Mouse (Mus musculus) liver, embryonic 11.5 days (tissue): ENCODE data around the gene Kmt2b. TPM values are rescaled to one million over a fixed set of nuclear protein-coding genes. Genes with fewer than 3 reads are reported as not detected.

Experiments used
- ATAC-seq: fragments of 200-750 bp; cut with Nextera tagmentation; replicated peaks from 2 replicates; pipeline ENCODE4 v1.8.0; 2017; ENCODE audit warnings: moderate number of reproducible peaks, mild to moderate bottlenecking, moderate TSS enrichment, moderate library complexity; ENCODE audit not compliant: low FRiP score
- DNase-seq: peaks from one replicate; pipeline ENCODE4 v3.0.0-alpha.2; 2017; ENCODE audit warnings: low spot score
- H3K27ac ChIP-seq: fragments of 300-500 bp; sonication (generic); 2 replicates; pipeline ENCODE4 v1.5.1; 2014; ENCODE audit warnings: mild to moderate bottlenecking, low read depth, low read length, control low read depth
- H3K27me3 ChIP-seq: fragments of 300-500 bp; sonication (generic); replicated peaks from 2 replicates; pipeline ENCODE4 v1.6.1; 2014; ENCODE audit warnings: low read length, mixed read lengths; ENCODE audit not compliant: control insufficient read depth, insufficient read depth
- H3K36me3 ChIP-seq: fragments of 300-500 bp; sonication (generic); 2 replicates; pipeline ENCODE4 v1.6.1; 2014; ENCODE audit warnings: mild to moderate bottlenecking, low read length, moderate library complexity, mixed read lengths; ENCODE audit not compliant: control insufficient read depth, insufficient read depth
- H3K4me1 ChIP-seq: fragments of 300-500 bp; sonication (generic); replicated peaks from 2 replicates; pipeline ENCODE4 v1.6.1; 2014; ENCODE audit warnings: low read length, mixed read lengths; ENCODE audit not compliant: control insufficient read depth, insufficient read depth
- H3K4me2 ChIP-seq: fragments of 300-500 bp; sonication (generic); 2 replicates; pipeline ENCODE4 v1.6.1; 2014; ENCODE audit warnings: mild to moderate bottlenecking, control low read depth, moderate library complexity
- H3K4me3 ChIP-seq: fragments of 300-500 bp; sonication (generic); 2 replicates; pipeline ENCODE4 v1.5.1; 2014; ENCODE audit warnings: low read depth, low read length, control low read depth
- H3K9ac ChIP-seq: fragments of 300-500 bp; sonication (generic); 2 replicates; pipeline ENCODE4 v1.6.1; 2014; ENCODE audit warnings: low read depth, low read length, control low read depth
- H3K9me3 ChIP-seq: fragments of 300-500 bp; sonication (generic); 2 replicates; pipeline ENCODE4 v1.6.1; 2016; ENCODE audit warnings: low read length, inconsistent platforms, mixed read lengths; ENCODE audit not compliant: control insufficient read depth
- WGBS: fragments of 180-500 bp; shearing (Covaris S2); extraction: QIAGEN DNeasy Blood & Tissue Kit; methylation state at CpG from one replicate; pipeline ENCODE4 v1.1.7; 2014; 5-methylcytosine and 5-hydroxymethylcytosine counted together
- polyA plus RNA-seq: library from polyadenylated mRNA; unstranded; fragments of >200 nt; fragmentation: Nextera tagmentation; extraction: Ambion mirVana; gene quantifications from 2 replicates; pipeline ENCODE4 v1.2.1, GENCODE M21; 2014

Gene Kmt2b
- polyA plus RNA-seq, 1 experiment from 2014 or later: 11.4 TPM

GRCm38 (mm10) chr7:30586455-30587020, 2.0 kb downstream of the Kmt2b start:
- no peaks in the 10 kb centered on the region for H3K9me3 ChIP-seq
- no peak overlapping the region for H3K9ac ChIP-seq

GRCm38 (mm10) chr7:30585170-30585569, 3.4 kb downstream of the Kmt2b start:
- no peaks in the 10 kb centered on the region for H3K27me3 ChIP-seq
- WGBS: 94% methylated on average over 7 of the region's 7 CpGs
- no peak for DNase-seq
- H3K36me3 ChIP-seq: peaks cover 48% of the 10 kb centered on the region
- H3K4me3 ChIP-seq: no peak overlapping the region
- no peaks in the 10 kb centered on the region for H3K9me3 ChIP-seq
- ATAC-seq: no peak
- H3K4me1 ChIP-seq: peaks cover 11% of the 10 kb centered on the region
- H3K4me2 ChIP-seq: no peak overlapping the region
- H3K27ac ChIP-seq: no peak overlapping the region
- H3K9ac ChIP-seq: no peak overlapping the region

More at GRCm38 (mm10) chr7:30586455-30587020, 2.0 kb downstream of the Kmt2b start:
- WGBS: 90% methylated on average over 28 of the region's 28 CpGs
- Histone ChIP-seq H3K4me1 (peaks cover 11% of the 10 kb centered on the region), H3K36me3 (peaks cover 36% of the 10 kb centered on the region), H3K4me2 (peak overlapping the region; percentile 83), H3K27me3 (no peaks in the 10 kb centered on the region), H3K4me3 (peak overlapping the region; percentile 96; the same call in 1 of the 2 replicates), H3K27ac (no peak overlapping the region)
- no peak for DNase-seq
- ATAC-seq: no peak

DNA sequence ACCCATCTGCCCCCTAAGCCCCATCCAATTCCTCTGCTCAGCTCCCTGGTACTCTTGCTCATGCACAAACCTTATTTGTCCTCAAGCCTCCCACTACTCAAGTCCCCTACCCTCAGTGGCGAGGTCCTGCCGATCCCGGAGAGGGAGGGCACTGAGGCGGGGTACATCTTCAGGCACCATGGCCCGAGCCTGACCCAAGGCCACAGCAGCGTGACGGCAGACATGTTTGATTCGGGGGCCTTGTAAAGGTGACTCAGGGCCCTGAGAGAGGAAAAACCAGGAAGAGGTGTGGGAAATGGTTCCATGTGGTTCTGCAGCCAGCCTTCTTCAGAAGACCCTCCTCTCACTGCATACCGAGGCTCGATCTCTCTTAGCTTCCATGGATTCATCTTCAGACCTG, 4.2 kb downstream of the Kmt2b start:
- ATAC-seq (no peak), DNase-seq (no peak)
- Histone ChIP-seq H3K9me3 (no peaks in the 10 kb centered on the region), H3K4me3 (no peak overlapping the region), H3K4me2 (no peak overlapping the region), H3K27ac (no peak overlapping the region), H3K27me3 (no peaks in the 10 kb centered on the region), H3K9ac (no peak overlapping the region), H3K36me3 (peaks cover 56% of the 10 kb centered on the region), H3K4me1 (peaks cover 5% of the 10 kb centered on the region)
- 95% methylated on average over 10 of the region's 10 CpGs for WGBS

DNA sequence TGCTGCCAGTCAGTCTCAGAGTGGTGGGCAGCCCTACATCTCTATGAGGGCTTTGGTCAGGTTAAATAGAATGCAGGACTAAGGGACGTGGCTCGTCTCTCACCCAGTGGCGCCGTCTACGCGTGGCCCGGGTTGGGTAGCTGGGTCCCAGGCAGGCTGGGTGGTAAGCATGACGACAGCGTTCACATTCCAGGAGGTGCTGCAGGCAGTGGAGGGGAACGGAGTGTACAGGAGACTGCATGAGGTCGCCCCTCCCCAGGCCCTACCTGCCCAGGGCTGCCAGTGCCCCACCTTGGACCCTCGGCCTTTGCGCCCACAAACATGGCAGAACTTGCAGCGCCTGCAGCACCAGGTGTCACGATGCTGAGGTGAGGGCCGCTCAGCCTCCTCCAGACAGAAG, 7.0 kb downstream of the Kmt2b start:
- H3K4me3 ChIP-seq: no peak overlapping the region
- DNase-seq: no peak
- no peak overlapping the region for H3K27ac ChIP-seq
- H3K27me3 ChIP-seq: no peaks in the 10 kb centered on the region
- peaks cover 76% of the 10 kb centered on the region for H3K36me3 ChIP-seq
- no peaks in the 10 kb centered on the region for H3K9me3 ChIP-seq
- H3K9ac ChIP-seq: no peak overlapping the region
- H3K4me1 ChIP-seq: no peaks in the 10 kb centered on the region
- H3K4me2 ChIP-seq: no peak overlapping the region
- no peak for ATAC-seq
- WGBS: 94% methylated on average over 16 of the region's 16 CpGs

DNA sequence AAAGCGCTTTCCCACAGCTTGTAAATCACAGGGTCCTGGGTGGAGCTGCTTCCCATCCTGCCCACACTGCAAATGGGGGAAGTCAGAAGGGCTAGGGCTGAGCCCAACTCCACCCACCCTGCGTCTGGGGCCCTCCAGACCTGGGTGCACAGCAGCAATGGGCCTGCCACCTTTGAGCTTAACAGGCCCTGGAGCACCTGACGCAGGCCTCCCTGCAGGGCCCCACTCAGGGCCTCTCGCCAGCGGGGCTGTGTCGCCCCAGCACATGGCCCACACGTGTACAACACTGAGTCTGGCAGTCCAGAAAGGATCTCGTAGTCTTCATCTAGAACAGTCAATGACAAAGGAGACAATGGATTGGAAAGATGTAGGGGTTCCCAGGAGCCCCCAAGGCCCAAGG, 8.6 kb downstream of the Kmt2b start:
- peaks cover 84% of the 10 kb centered on the region for H3K36me3 ChIP-seq
- H3K9ac ChIP-seq: no peak overlapping the region
- ATAC-seq (0 out of 2 replicates have a peak, but pooled peaks have one; percentile 22), DNase-seq (no peak)
- no peak overlapping the region for H3K4me2 ChIP-seq
- no peak overlapping the region for H3K27ac ChIP-seq
- no peaks in the 10 kb centered on the region for H3K4me1 ChIP-seq
- 93% methylated on average over 8 of the region's 8 CpGs for WGBS
- H3K27me3 ChIP-seq: no peaks in the 10 kb centered on the region
- no peaks in the 10 kb centered on the region for H3K9me3 ChIP-seq
- no peak overlapping the region for H3K4me3 ChIP-seq

DNA sequence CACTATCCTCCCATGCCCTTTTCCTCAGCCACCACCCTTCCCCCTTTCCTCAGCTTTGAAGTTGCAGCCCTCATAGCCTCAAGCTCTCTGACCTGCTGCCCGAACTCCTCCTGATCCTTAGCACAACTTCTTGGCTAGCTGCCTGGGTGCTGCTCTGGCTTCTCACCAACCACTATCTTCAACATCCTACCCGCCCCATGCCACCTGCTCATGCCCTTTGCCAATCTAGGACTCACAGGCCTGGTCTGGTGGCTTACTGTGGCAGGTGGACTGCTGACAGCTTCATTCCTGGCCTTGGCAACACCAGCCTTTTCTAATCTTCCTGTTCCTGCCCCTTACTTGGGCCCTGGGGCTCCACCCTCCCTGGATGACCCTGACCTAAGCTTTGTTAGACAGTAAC, 15.6 kb downstream of the Kmt2b start:
- no peak for ATAC-seq
- H3K4me2 ChIP-seq: no peak overlapping the region; the same call in 1 of the 2 replicates
- WGBS: 78% methylated on average over 2 of the region's 2 CpGs
- no peaks in the 10 kb centered on the region for H3K27me3 ChIP-seq
- H3K9me3 ChIP-seq: no peaks in the 10 kb centered on the region
- no peak overlapping the region for H3K4me3 ChIP-seq
- no peak for DNase-seq
- peaks cover 81% of the 10 kb centered on the region for H3K36me3 ChIP-seq
- H3K27ac ChIP-seq: no peak overlapping the region
- no peak overlapping the region for H3K9ac ChIP-seq
- H3K4me1 ChIP-seq: peaks cover 10% of the 10 kb centered on the region

GRCm38 (mm10) chr7:30572389-30572788, 16.1 kb downstream of the Kmt2b start:
- no peaks in the 10 kb centered on the region for H3K27me3 ChIP-seq
- peaks cover 10% of the 10 kb centered on the region for H3K4me1 ChIP-seq
- ATAC-seq (peak; percentile 18; the same call in 1 of the 2 replicates), DNase-seq (no peak)
- 0 out of 2 replicates have a peak overlapping the region, but pooled peaks have one; percentile 14 for H3K9ac ChIP-seq
- H3K4me3 ChIP-seq: no peak overlapping the region
- no peaks in the 10 kb centered on the region for H3K9me3 ChIP-seq
- WGBS: 70% methylated on average over 5 of the region's 5 CpGs
- no peak overlapping the region for H3K27ac ChIP-seq
- peaks cover 78% of the 10 kb centered on the region for H3K36me3 ChIP-seq
- H3K4me2 ChIP-seq: no peak overlapping the region; the same call in 1 of the 2 replicates

DNA sequence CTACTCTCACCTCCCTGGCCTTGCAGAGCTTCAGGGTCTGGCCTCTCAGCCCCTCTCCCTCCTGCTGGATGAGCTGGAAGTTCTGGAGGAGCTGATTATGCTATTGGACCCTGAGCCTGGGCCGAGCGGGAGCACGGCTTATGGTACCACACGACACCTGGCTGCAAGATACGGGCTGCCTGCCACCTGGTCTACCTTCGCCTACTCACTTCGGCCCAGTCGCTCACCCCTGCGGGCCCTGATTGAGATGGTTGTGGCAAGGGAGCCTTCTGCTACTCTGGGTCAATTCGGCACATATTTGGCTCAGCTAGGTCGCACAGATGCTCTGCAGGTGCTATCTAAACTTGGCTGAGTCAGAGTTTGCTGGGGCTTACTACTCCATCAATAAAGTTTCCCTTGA, 21.0 kb downstream of the Kmt2b start:
- H3K4me3 ChIP-seq: no peak overlapping the region
- H3K4me2 ChIP-seq: no peak overlapping the region
- peaks cover 33% of the 10 kb centered on the region for H3K36me3 ChIP-seq
- no peak overlapping the region for H3K9ac ChIP-seq
- H3K4me1 ChIP-seq: peaks cover 13% of the 10 kb centered on the region
- no peaks in the 10 kb centered on the region for H3K9me3 ChIP-seq
- WGBS: 91% methylated on average over 11 of the region's 11 CpGs
- ATAC-seq (no peak), DNase-seq (no peak)
- H3K27ac ChIP-seq: no peak overlapping the region
- H3K27me3 ChIP-seq: no peaks in the 10 kb centered on the region

GRCm38 (mm10) chr7:30566033-30566432, 22.5 kb downstream of the Kmt2b start:
- Histone ChIP-seq H3K9me3 (no peaks in the 10 kb centered on the region), H3K4me2 (no peak overlapping the region), H3K27me3 (no peaks in the 10 kb centered on the region), H3K9ac (no peak overlapping the region), H3K4me1 (peaks cover 9% of the 10 kb centered on the region), H3K4me3 (no peak overlapping the region), H3K27ac (no peak overlapping the region), H3K36me3 (peaks cover 23% of the 10 kb centered on the region)
- ATAC-seq: no peak
- no peak for DNase-seq
- WGBS: 83% methylated on average over 9 of the region's 9 CpGs
